Mouse (Mus musculus) monocyte, adult 5-6 weeks (primary cell): ENCODE data around the gene Bmp5. TPM values are rescaled to one million over a fixed set of nuclear protein-coding genes. Genes with fewer than 3 reads are reported as not detected.

Experiments
- ATAC-seq: fragments of 153-309, 156-312 bp; replicated peaks from 2 replicates; pipeline ENCODE4 v1.8.0; 2017; ENCODE audit warnings: mild to moderate bottlenecking; ENCODE audit not compliant: low TSS enrichment, insufficient number of reproducible peaks, severe bottlenecking, poor library complexity, low FRiP score
- total RNA-seq: library from RNA; stranded (forward); fragments of 200-1000, 200-491, 200-594 nt; gene quantifications from 3 replicates; pipeline ENCODE4 v1.2.3, GENCODE M21; 2017

Gene Bmp5
- total RNA-seq, 1 experiment from 2014 or later, result not detected

- no peak for ATAC-seq
These were observed 140.9 kb downstream of the Bmp5 start for GRCm38 (mm10) chr9:75916027-75916426.

- no peak for ATAC-seq
These were observed 152.2 kb downstream of the Bmp5 start for GRCm38 (mm10) chr9:75927196-75927880.

- ATAC-seq, result no peak
These were observed 152.9 kb downstream of the Bmp5 start for GRCm38 (mm10) chr9:75928068-75928467.

GRCm38 (mm10) chr9:75944663-75945062 lies 169.5 kb downstream of the Bmp5 start:
- no peak for ATAC-seq

Other genes starting within 250 kb of the Bmp5 start
- gene Tmod3, start 215.7 kb upstream of the Bmp5 start, total RNA-seq, result 173 to 192 TPM (median 187 TPM) in 3 replicates
- under 0.01 to 0.19 TPM in 2 of 3 replicates, not detected in the other for gene Tmod2, start 164.0 kb upstream of the Bmp5 start, total RNA-seq
- 1.9 to 4.1 TPM (median 3.0 TPM) in 3 replicates for gene Lysmd2, start 149.6 kb upstream of the Bmp5 start, total RNA-seq
- not detected in 3 replicates for gene Scg3, start 91.3 kb upstream of the Bmp5 start, total RNA-seq
- gene Hmgcll1, start 239.5 kb downstream of the Bmp5 start, total RNA-seq, result not detected in 3 replicates